Mouse (Mus musculus): ENCODE data around the gene Lage3. TPM values are rescaled to one million over a fixed set of nuclear protein-coding genes. Genes with fewer than 3 reads are reported as not detected.
"Not testable (repeated sequence)": the region's sequence is repeated elsewhere in the genome, so short reads cannot be mapped to it uniquely, and the experiment has no call there.

The Lage3 gene
- total RNA-seq (2021), result 10 to 100 TPM; 28.3 to 28.8 TPM

DNA sequence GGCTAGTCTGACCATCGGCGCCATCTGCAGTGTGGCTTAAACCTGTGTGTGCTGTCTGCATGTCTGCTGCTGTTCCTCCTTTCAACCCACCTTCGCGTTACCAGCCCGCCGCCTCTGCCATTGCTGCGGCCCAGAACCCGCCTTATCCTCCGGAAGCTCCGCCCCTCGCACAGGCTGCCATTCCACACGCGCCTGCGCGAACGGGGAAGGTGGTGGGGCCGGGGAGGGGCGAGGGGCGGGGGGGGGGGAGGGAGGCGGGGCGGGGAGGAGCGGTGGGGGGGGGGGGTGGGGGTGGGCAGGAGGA lies at the start of gene Lage3:
TSS of gene Lage3 (minus strand) at position 152 of the 304 bp plus-strand sequence.
- intact Hi-C loops (cut with DNase I), result loop anchor here (5.0 kb wide), 1 partner anchor 106 kb away; the partner anchor contains the start of gene Flna
- peak; percentile 75 to 78 for DNase-seq

DNA sequence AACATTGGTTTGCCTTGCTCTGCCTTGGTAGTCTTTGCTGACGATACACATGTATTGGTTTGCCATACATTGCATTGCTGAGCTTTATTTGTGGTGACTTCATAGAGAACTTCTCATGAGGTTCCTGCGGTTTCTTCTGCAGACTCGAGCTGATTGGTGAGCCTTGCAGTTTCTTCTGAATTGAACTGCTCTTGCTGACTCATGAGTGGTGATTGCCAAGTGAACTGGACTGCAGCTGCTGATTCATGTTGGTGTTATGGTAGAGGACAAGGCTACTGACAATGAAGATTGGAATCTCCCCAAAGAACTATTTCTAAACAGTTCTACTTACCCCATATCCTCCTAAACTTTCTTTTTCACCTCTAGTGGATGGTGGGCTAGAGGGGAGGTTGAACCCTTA lies 46.7 kb upstream of the Lage3 start:
- DNase-seq, result no peak
- intact Hi-C loops (cut with DNase I), result no loop called here

DNA sequence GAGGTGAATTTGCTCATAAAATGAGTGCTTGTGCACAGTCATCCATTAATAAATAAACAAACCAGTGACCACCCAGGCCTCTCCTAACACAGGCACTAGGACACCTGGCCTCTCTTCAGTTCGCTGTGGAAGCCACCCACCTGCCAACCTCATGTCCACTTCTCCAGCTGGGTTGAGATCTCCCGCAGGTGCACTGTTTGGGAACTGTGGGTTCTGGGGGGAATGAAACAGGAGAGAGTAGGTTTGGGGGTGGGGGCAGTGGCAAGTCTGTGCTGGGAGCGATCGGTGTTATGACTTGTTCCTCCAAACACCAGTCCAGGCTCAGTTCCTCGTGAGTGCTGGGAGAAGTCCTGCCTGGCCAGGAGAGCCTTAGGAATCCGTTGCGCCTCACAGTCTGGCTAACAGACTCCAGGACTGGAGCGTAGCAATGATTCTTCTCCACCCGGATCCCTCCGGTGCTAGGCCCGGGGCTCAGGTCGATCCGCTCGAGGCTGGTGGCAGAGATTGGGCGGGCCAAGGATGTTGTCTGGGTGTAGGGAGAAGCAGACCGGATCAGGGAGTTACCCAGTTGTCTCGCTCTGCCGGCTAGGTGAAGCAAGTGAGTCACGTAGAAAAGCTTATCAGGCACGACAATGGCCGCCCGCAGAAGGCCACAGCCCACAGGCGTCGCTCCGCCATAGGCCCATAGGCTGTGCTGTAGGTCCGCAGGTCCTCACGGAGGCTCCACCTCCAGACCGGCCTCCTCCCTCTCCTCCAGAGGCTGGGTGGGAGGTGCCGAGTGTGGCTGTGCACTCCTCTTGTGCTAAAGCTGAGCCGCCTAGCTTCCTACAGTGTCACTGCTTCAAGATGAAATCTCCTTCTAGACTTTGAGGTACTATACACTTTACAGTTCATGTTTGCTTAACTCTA lies 39.4 kb upstream of the Lage3 start, which contains the start of the genes Fam3a and Ikbkg:
TSS of gene Fam3a (minus strand) at position 738 of the 909 bp plus-strand sequence.
TSS of gene Ikbkg (plus strand) at position 756 of the 909 bp plus-strand sequence.
- DNase-seq, result peak; percentile 71 to 74
- intact Hi-C loops (cut with DNase I), result no loop called here

DNA sequence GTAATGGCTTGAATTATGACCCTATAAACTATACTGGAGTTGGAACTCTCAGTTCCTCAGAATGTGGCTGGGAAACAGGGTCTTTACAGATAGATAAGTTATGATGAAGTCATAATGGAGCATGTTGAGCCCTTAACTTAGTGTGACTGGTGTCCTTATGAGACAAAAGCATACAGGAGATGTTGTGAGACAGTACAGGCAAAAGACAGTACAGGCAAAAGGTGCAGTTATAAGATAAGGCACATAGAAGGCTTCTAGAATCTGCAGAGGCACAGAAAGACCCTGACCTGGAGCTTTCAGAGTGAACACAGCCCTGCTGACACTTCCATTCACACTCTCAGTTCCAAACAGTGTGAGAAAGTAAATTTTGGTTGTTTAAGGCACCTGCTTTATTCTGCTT lies 34.7 kb upstream of the Lage3 start:
- intact Hi-C loops (cut with DNase I), result no loop called here
- DNase-seq, result no peak

DNA sequence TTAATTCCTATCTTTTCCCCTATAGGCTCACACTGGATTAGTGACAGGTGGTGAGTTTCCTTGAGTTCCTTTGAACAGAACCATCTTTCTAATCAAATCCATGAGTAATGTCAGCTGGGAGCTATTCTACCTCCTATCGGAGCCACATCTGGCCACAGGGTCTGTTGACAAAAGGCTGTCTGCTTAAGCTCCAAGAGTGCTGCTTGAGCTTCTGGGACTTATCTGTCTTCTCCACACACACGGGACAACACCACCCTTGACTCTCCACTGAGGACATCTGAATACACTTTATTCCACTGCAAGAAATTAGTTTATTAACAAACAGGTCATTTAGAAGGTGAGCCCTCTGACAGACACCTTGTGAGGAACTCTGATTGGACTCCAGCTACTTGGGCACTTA lies 31.0 kb upstream of the Lage3 start:
- intact Hi-C loops (cut with DNase I), result no loop called here
- no peak for DNase-seq

DNA sequence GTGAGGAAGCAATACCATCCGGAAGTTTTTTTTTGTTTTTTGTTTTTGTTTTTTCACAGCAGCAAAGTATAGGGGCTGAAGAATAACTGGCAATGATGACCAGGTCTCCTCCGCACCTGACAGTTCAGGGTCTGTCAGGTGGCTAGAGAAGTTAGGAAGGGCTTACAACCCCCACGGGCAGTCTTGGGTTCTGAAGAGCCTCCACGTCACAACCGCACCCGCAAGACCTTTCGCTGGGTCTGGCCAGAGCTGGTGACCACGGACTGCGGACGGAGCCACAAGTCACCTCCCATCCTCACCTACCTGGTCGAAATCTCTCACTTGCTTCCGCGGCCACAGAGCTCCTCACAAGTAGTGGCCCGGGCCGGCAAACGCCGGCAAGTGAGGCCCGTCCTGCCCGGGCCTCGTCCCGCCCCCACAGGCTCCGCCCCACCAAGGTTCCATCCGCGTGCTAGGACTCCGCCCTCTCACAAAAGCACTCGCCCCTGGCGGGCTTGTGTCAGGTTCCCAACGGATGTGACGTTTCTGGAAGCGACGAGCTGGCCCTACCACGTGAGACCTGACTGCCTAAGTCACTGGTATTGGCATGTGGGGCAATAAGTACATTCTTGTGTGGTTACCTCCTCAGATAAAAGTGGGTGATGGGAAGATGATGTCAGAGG lies 19.6 kb upstream of the Lage3 start, which contains the start of the genes Ubl4a and Slc10a3:
TSS of gene Ubl4a (minus strand) at position 331 of the 662 bp plus-strand sequence.
TSS of gene Slc10a3 (minus strand) at position 462 of the 662 bp plus-strand sequence.
- peak; percentile 81 to 82 for DNase-seq
- intact Hi-C loops (cut with DNase I), result no loop called here

DNA sequence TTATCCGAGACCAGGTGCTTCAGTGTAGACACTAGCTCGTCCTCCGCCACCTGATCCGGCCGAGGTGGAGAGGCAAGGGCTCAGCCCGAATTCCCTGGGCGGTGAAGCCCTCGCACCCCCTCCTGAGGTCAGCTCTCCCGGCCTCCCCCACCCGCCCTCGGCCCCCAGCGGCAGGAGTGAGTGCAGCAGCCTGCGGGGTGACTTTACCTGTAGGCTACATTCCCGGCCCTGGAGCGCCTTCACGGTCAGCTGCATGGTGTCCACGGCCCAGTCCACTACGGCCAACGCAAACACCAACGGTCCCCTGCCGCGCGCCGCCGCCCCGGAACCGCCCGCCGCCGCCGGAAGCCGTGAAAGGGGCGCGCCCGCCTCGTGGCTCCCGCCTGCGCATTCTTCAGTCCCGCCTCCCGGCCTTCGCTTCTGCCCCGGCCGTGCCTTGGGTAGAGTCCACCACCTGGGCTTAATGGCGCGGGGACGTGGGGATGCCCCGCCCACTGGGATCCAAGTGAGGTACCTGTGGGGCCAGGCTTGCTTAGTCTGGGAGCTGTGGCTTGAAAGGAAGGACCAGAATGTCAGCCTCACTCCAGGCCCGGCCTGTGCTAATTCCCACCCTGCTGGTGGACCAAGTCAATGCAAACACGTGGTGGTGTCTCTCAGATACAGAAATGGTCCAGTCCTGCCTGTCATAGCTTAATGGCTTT lies 14.9 kb upstream of the Lage3 start:
- intact Hi-C loops (cut with DNase I), result loop anchor here (5.0 kb wide), 1 partner anchor 56 kb away; the partner anchor contains the start of gene Fam50a
- peak; percentile 75 to 76 for DNase-seq

DNA sequence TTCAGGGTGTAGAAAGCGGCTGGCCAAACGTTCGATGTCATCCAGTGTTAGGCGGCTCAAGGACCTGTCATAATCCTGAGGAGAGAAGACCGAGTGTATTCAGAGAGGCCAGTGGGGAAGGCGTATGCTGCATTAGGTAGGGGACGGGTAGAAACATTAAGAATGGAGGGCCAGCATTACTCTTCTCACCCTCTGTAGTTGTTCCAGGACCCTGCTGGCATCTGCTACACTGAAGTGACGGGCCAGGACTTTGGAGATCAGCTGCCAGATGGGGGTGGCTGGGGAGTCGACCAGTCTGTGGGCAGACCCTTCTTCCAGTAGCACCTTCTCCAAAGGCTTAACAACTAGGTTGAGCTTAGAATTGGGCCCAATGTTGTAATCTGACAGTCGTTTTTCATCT lies 14.1 kb upstream of the Lage3 start:
- intact Hi-C loops (cut with DNase I), result loop anchor here (5.0 kb wide), 1 partner anchor 55 kb away; the partner anchor contains the start of gene Fam50a
- DNase-seq, result no peak

DNA sequence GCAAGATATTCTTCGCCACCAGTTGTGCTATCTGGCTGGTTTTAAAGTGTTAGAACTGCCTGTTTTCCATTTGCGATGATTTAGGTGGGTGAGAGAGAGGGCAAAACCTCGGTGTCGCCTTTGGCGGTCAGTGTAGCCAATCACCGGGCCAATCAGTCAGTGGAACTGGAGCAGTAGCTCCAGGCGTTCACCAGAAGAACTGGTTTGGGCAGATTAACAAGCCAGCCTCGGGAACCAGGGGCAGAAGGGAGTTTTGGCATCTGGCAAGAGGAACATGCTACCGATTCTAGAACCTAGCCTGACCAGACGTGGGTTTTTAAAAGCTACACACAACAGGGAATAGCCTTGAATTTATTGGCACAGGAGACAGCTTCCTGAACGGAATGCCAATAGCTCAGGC lies 5.8 kb upstream of the Lage3 start:
- no peak for DNase-seq
- intact Hi-C loops (cut with DNase I), result no loop called here

DNA sequence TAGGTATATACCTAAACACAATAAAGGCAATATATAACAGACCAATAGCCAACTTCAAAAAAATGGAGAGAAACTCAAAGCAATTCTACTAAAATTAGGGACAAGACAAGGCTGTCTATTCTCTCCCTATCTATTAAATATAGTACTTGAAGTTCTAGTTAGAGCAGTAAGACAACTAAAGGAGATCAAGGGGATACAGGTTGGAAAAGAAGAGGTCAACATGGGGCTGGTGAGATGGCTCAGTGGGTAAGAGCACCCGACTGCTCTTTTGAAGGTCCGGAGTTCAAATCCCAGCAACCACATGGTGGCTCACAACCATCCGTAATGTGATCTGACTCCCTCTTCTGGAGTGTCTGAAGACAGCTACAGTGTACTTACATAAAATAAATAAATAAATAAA lies 3.7 kb upstream of the Lage3 start:
- DNase-seq; intact Hi-C loops (cut with DNase I): not testable (repeated sequence)

DNA sequence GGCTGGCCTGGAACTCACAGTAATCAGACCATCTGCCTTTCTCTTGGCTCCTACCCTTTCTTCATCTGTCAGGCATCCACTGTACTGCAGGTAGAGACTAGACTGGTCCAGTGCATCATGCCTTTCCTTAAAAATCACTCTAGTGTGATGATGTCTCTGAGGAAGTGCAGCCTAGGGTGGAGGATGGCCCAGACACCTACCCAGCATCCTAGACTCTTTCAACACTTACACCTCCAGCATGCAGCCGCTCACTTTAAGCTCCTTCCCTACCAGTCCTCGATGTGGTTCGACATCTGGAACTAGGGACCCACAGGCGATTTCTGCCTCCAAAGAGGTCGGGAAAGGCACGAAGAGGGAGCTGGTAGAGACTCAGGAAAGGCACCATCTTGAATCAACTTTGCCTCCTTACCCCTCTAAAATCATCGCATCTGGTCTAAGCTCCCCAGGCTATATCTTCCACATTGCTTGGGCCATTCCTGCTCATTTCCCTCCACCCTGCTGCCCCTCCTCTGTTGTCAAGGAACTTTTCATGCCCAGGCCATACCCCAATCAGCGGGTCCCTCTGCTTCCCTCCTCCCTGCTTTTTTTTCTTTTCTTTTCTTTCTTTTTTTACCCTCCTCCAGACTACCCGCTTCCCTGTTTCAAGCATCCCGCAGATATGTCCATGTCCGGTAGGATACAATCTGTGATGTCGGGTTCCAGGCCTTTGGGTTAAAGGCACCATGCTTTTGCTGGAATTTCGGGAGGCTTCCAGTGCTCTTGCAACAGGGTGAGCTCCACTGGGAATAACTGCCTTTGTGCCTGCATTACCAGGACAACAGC lies 562 bp downstream of the Lage3 start:
- no peak for DNase-seq
- intact Hi-C loops (cut with DNase I), result loop anchor here (5.0 kb wide), 1 partner anchor 106 kb away; the partner anchor contains the start of gene Flna

DNA sequence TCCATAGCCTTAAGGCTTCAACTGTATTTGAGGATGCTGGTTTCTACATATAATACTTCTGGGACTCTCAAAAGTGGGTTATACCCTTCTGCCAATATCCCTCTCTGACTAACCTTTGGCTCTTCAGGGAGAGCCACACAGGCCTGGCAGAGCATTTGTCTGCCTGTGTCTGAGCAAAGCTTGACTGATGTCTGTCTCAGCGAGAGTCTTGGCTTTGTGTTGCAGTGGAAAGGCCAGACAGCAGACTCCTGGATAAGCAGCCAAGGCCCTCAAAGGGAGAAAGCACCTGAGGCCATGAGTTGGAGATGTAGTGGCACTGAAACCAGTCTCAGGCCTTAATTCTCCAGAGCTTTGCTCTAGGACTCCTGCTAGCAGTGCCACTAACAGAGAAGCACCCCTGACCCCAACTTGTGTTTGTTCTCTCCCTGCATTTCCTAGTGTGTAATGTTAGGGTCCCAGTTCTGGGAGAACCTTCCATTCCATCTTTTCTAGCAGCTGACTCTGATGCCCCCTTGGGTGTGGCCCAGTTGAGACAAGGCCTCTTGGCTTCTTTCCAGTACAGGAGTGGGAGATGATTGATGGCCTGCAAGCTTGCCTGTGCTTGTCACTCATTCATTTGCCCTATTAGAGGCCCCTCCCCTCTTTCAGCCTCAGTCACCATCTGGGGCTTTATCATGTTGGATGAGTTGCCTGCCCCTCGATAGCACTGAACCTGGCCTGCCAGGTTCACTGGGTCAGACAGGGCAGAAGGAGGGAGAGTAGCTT lies 23.1 kb downstream of the Lage3 start:
- intact Hi-C loops (cut with DNase I), result no loop called here
- no peak for DNase-seq

DNA sequence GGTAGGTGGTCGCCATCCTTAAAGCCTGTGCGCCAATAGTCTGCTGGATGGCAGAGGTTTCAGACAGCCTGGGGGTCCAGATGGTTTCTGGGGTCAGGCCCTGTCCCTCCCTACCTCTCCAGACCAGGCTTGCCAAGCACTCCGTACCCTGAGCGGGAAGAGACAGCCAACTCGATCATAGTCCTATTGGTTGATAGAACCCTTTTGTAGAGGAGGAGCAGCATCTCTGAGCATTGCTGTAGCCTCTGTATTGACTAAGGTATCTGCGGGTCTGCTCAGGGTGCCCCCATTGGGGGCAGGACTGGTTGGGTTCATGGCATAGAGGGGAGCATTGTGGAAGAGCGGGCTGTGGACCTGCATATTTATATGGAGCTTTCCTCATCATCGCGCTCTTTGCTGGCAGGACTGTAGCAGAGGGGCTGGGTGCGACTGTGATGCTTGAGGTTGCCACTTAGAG lies 24.2 kb downstream of the Lage3 start:
- intact Hi-C loops (cut with DNase I), result no loop called here
- no peak for DNase-seq

DNA sequence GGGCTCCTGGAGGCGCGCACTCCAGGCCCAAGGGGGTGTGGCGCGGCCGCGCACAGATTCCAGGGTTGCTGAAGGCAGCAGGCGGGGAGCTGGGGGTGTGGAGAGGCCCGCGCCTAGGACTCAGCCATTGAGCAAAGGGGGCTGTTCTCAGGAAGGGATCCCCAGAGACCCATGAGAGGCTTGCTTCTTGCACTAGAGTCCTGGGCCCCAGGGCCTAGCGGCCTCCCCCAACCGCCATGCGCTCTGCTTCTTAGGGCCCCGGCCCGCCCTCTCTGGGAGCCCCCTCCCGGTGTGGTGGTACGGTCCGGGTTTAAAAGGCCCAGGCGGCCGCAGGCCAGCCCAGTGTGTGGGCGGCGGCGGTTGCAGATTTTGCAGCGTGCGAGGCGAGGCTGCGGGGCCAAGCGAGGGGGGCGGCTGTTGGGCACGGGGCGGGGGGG lies 24.7 kb downstream of the Lage3 start, which contains the start of gene Plxna3:
TSS of gene Plxna3 (plus strand) at position 342 of the 437 bp plus-strand sequence.
- intact Hi-C loops (cut with DNase I), result no loop called here
- DNase-seq, result peak; percentile 65 to 79

DNA sequence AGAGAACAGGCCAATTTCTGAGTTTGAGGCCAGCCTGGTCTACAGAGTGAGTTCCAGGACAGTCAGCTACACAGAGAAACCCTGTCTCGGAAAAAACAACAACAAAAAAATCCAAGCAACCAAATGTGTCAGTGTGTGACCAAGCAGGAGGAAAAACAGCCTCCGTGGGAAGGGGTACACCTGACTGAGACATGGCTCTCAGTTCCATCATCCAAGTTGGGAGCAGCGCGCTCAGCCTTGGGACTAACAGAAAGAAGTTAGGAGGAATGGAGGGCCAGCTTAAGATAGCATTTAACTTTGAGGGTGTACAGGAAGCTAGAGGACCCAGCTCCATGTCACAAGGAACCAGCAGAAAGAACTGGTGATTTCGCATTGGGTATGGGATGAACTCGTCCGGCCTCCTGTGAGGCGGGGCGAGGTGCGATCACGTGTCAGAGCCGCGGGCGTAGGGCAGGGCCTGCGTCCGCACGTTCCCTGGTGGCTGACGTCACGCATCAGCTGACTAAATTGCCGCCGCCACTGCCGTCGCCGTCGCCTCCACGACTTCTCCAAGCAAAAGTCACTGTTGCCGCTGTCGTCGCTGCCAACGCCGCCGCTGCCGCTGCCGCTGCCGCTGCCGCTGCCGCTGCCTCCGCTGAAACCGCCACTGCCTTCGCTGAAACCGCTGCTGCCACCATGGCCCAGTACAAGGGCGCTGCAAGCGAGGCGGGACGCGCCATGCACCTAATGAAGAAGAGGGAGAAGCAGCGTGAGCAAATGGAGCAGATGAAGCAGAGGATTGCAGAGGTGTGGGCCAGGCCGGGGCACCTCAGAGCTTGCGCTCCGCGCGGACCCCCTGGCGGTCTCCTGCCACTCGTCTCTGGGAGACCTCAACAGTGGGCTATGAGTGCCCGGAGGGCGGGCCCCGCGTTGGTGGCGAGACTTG lies 40.6 kb downstream of the Lage3 start, which contains the start of gene Fam50a:
TSS of gene Fam50a (plus strand) at position 494 of the 925 bp plus-strand sequence.
- peak; percentile 81 to 82 for DNase-seq
- intact Hi-C loops (cut with DNase I), result loop anchor here (5.0 kb wide), 1 partner anchor 54 kb away; no protein-coding TSS in a partner anchor

DNA sequence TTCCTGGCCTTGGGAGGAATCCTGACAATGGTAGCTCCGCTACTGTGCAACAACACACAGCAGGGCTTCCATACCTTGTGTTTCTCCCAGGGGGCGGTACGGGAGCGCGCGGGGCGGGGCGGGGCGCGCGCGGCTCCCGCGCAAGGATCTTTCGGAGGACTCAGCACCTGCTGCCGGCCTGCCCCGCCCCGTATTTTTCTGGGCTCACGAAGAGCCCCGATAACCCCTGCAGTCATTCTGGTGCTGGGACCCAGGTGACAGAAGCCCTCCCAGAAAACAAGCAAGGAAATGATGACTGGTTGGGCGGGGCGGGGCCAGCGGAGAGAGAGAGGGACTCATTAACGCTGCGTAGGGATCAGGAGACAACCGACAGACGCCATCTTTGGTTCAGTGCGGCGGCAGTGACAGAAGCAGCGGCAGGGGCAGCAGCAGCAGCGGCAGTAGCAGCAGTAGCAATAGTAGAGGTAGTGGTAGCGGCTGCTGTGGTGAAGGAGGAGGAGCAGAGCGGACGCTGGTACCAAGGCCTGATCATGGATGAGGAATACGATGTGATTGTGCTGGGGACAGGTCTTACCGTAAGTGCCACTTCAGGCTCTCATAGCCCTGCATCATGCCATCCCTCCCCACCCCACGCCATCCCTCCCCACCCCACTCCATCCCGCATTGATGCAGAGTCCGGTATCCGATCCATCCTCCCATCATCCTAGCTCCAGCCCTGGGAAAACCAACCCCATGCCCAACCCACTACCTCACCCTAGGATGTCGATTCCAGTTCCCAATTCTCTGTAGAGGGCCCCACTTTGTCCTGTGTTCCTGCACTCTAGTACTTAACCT lies 48.3 kb downstream of the Lage3 start, which contains the start of gene Gdi1:
TSS of gene Gdi1 (plus strand) at position 132 of the 834 bp plus-strand sequence.
- intact Hi-C loops (cut with DNase I), result no loop called here
- peak; percentile 75 to 84 for DNase-seq
